Mouse (Mus musculus) ES-Bruce4 (cell line): ENCODE results near the gene Tsc22d3.

ENCODE experiments used
- CTCF ChIP-seq: IDR thresholded peaks from one replicate; pipeline ENCODE4 v1.8.1; 2011; ENCODE audit warnings: low read depth, low read length
- EP300 ChIP-seq: IDR thresholded peaks from 2 replicates; pipeline ENCODE4 v1.6.1; 2011; ENCODE audit warnings: low read depth, low read length; ENCODE audit not compliant: insufficient read depth
- POLR2A ChIP-seq: IDR thresholded peaks from one replicate; pipeline ENCODE4 v1.8.1; 2011; ENCODE audit warnings: low read length; ENCODE audit not compliant: insufficient read depth

- TF ChIP-seq CTCF (no peak), POLR2A (no peak), EP300 (no peak)
Observed at GRCm38 (mm10) chrX:140609938-140610337, 9.5 kb upstream of the Tsc22d3 start.
